9 mouse cellular contexts compared by ENCODE assay signal in genomic region chr11:98339071-98339501, GRCm38 (mm10). TPM values are rescaled to one million over a fixed set of nuclear protein-coding genes. Genes with fewer than 3 reads are reported as not detected.
DNase-seq lines count a peak whose midpoint lies in the region; ATAC-seq and TF ChIP-seq lines count a peak whose summit lies in the region.
"Had no signal": no experiment of that assay in that cellular context is flagged by ENCODE, and none has a peak within 500 bp of the region (broad histone marks: within the 10 kb centered on the region; RNA-seq: fewer than 3 reads in every experiment).

No protein-coding gene starts in this region.

- H3K27ac ChIP-seq in gastrocnemius, adult 2 months = no peak overlapping the region
- peak overlapping the region; percentile 98 for H3K27ac ChIP-seq in forebrain, embryonic 15.5 days (replicated peaks)
- H3K27ac ChIP-seq in liver, embryonic 13.5 days = no peak overlapping the region

- H3K9me3 ChIP-seq in forebrain, embryonic 15.5 days = no peaks in the 10 kb centered on the region
- no peaks in the 10 kb centered on the region for H3K9me3 ChIP-seq in liver, embryonic 13.5 days (replicated peaks)

- H3K4me1 ChIP-seq in forebrain, embryonic 15.5 days = peaks cover 70% of the 10 kb centered on the region
- H3K4me1 ChIP-seq in liver, embryonic 13.5 days (replicated peaks) = peaks cover 28% of the 10 kb centered on the region

- ATAC-seq in forebrain, embryonic 15.5 days (replicated peaks) = peak; percentile 17
- no peak for ATAC-seq in liver, embryonic 13.5 days (ENCODE audit: low read depth)

- H3K4me3 ChIP-seq in gastrocnemius, adult 2 months = peak overlapping the region; percentile 78
- H3K4me3 ChIP-seq in forebrain, embryonic 15.5 days = peak overlapping the region; percentile 52
- peak overlapping the region; percentile 49 for H3K4me3 ChIP-seq in liver, embryonic 13.5 days (replicated peaks)

- H3K27me3 ChIP-seq in forebrain, embryonic 15.5 days = peaks cover 40% of the 10 kb centered on the region
- peaks cover 95% of the 10 kb centered on the region for H3K27me3 ChIP-seq in liver, embryonic 13.5 days

- H3K4me2 ChIP-seq in forebrain, embryonic 15.5 days (replicated peaks) = peak overlapping the region; percentile 85
- H3K4me2 ChIP-seq in liver, embryonic 13.5 days = peak overlapping the region; percentile 62

- no peak for TF ChIP-seq CTCF in gastrocnemius, adult 2 months (IDR thresholded peaks at IDR 0.05)

- peak overlapping the region; percentile 72 for H3K9ac ChIP-seq in forebrain, embryonic 15.5 days (replicated peaks)
- no peak overlapping the region for H3K9ac ChIP-seq in liver, embryonic 13.5 days

- H3K36me3 ChIP-seq in forebrain, embryonic 15.5 days = no peaks in the 10 kb centered on the region
- no peaks in the 10 kb centered on the region for H3K36me3 ChIP-seq in liver, embryonic 13.5 days

- no peak for DNase-seq in gastrocnemius, adult 2 months
- no peak for DNase-seq in gastrocnemius, postnatal 25 days
- peak; percentile 30 for DNase-seq in MN1 (ENCODE audit: low spot score)
- no peak for DNase-seq in liver, embryonic 13.5 days
- DNase-seq in right cerebral cortex, adult 18-20 months = no peak
- DNase-seq in frontal cortex, postnatal 25 days (ENCODE audit: low spot score in 2 of 2) = no peak
- DNase-seq in gastrocnemius, postnatal 36 days = no peak

- WGBS in forebrain, embryonic 15.5 days = under 1% methylated on average over 19 of the region's 19 CpGs
- WGBS in liver, embryonic 13.5 days (ENCODE audit: insufficient replicate concordance) = 2% methylated on average over 19 of the region's 19 CpGs

- intact Hi-C loops in gastrocnemius, adult 2 months (cut with DNase I) = no loop called here
- intact Hi-C loops in gastrocnemius, postnatal 36 days (cut with DNase I) = no loop called here

RNA-seq across cellular contexts. Expression of gene Ppp1r1b, which starts 9.1 kb away (rescaled TPM):
- not detected for total RNA-seq in gastrocnemius, adult 2 months (2021)
- total RNA-seq in gastrocnemius, postnatal 25 days (2021) = under 1 TPM in 1 of 2 experiments, not detected in 1; 0.35 TPM
- 49.6 and 60.4 TPM in 2 replicates for polyA plus RNA-seq in forebrain, embryonic 15.5 days (2015; fragmentation: Nextera tagmentation; extraction: Ambion mirVana)
- polyA plus RNA-seq in liver, embryonic 13.5 days (2015; fragmentation: Nextera tagmentation; extraction: Ambion mirVana) = 0.13 and 0.19 TPM in 2 replicates
- not detected for total RNA-seq in gastrocnemius, postnatal 36 days (2021)

RNA-seq across cellular contexts. Expression of gene Neurod2, which starts 9.6 kb away (rescaled TPM):
- total RNA-seq in gastrocnemius, adult 2 months (2021) = not detected
- not detected for total RNA-seq in gastrocnemius, postnatal 25 days (2021)
- 142 and 148 TPM in 2 replicates for polyA plus RNA-seq in forebrain, embryonic 15.5 days (2015; fragmentation: Nextera tagmentation; extraction: Ambion mirVana)
- not detected in 2 replicates for polyA plus RNA-seq in liver, embryonic 13.5 days (2015; fragmentation: Nextera tagmentation; extraction: Ambion mirVana)
- total RNA-seq in gastrocnemius, postnatal 36 days (2021) = not detected
- total RNA-seq: heart, adult 18-20 months had no signal

RNA-seq across cellular contexts. Expression of gene Stard3, which starts 19.1 kb away (rescaled TPM):
- 10 to 100 TPM; 11.8 to 12.1 TPM for total RNA-seq in gastrocnemius, adult 2 months (2021)
- 10 to 100 TPM in 1 of 2 experiments, 1 to 10 TPM in 1; 9.6 to 11.8 TPM for total RNA-seq in gastrocnemius, postnatal 25 days (2021)
- polyA plus RNA-seq in forebrain, embryonic 15.5 days (2015; fragmentation: Nextera tagmentation; extraction: Ambion mirVana) = 53.2 and 56.5 TPM in 2 replicates
- polyA plus RNA-seq in liver, embryonic 13.5 days (2015; fragmentation: Nextera tagmentation; extraction: Ambion mirVana) = 14.1 and 15.7 TPM in 2 replicates
- total RNA-seq in gastrocnemius, postnatal 36 days (2021) = 10 to 100 TPM; 10.3 to 14.7 TPM

RNA-seq across cellular contexts. Expression of gene Tcap, which starts 44.5 kb away (rescaled TPM):
- 1,000 to 10,000 TPM; 3,050 to 3,067 TPM for total RNA-seq in gastrocnemius, adult 2 months (2021)
- total RNA-seq in gastrocnemius, postnatal 25 days (2021) = 1,000 to 10,000 TPM; 2,256 to 3,626 TPM
- polyA plus RNA-seq in forebrain, embryonic 15.5 days (2015; fragmentation: Nextera tagmentation; extraction: Ambion mirVana) = 0.18 and 0.20 TPM in 2 replicates
- polyA plus RNA-seq in liver, embryonic 13.5 days (2015; fragmentation: Nextera tagmentation; extraction: Ambion mirVana) = 0.15 and 0.59 TPM in 2 replicates
- total RNA-seq in gastrocnemius, postnatal 36 days (2021) = 1,000 to 10,000 TPM; 3,291 to 4,304 TPM

RNA-seq across cellular contexts. Expression of gene Pnmt, which starts 47.2 kb away (rescaled TPM):
- total RNA-seq in gastrocnemius, adult 2 months (2021) = 1 to 10 TPM; 1.8 to 5.9 TPM
- 1 to 10 TPM in 1 of 2 experiments, under 1 TPM in 1; 0.87 to 2.9 TPM for total RNA-seq in gastrocnemius, postnatal 25 days (2021)
- polyA plus RNA-seq in forebrain, embryonic 15.5 days (2015; fragmentation: Nextera tagmentation; extraction: Ambion mirVana) = 0.42 and 0.70 TPM in 2 replicates
- not detected in 2 replicates for polyA plus RNA-seq in liver, embryonic 13.5 days (2015; fragmentation: Nextera tagmentation; extraction: Ambion mirVana)
- 1 to 10 TPM in 1 of 2 experiments, under 1 TPM in 1; 0.89 to 2.1 TPM for total RNA-seq in gastrocnemius, postnatal 36 days (2021)
